Mouse (Mus musculus) layer of hippocampus, adult 9-11 months (tissue): ENCODE results near the gene Gtf2a1.
"Not testable (repeated sequence)": the region's sequence is repeated elsewhere in the genome, so short reads cannot be mapped to it uniquely, and the experiment has no call there.

Source experiments
- DNase-seq: peaks from one replicate; pipeline ENCODE4 v3.0.0; 2022

Gtf2a1 gene

GRCm38 (mm10) chr12:91581204-91582070 lies 8.8 kb downstream of the Gtf2a1 start:
- DNase-seq = no peak

- no peak for DNase-seq
Measured at GRCm38 (mm10) chr12:91579665-91580064, 10.6 kb downstream of the Gtf2a1 start.

GRCm38 (mm10) chr12:91571708-91572107 lies 18.6 kb downstream of the Gtf2a1 start:
- no peak for DNase-seq

- no peak for DNase-seq
Measured at GRCm38 (mm10) chr12:91569255-91569654, 21.0 kb downstream of the Gtf2a1 start.

DNA sequence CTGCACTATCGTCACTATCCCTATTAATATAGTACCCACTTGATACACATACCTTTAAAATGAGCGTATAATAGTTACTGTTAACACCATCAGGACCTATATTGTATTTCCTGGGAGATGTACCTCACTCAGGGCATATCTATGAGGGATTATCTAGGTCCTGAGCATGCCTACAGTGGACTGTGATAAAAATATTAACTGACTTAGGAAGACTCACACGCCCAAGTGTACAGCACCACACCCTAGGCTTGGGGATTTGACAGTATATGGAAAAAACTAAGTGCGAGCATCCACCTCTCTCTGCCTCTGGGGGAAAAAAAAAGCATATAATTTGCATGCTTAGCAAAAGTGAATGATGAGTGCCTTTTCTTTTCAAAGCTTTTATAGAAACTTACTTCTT lies 23.1 kb downstream of the Gtf2a1 start:
- no peak for DNase-seq

DNA sequence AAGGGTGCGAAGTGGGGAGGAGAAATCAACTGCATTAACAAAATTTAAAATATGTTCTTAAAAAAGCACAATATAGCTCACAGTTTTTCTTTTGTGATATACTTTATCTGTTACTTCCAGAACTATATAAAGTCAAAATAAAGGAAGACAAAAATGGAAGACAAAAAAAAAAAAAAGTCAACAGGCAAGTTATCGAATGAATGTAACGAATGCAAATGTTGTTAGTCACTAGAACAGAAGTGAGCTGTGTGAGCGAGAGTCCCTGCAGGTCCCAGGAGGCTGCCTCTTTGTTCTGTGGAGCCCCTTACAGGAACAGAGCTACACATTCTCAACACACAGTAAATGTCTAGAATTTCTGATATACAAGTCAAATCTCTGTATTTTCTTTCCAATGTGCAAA lies 32.1 kb downstream of the Gtf2a1 start:
- not testable (repeated sequence) for DNase-seq

- DNase-seq = not testable (repeated sequence)
Measured at GRCm38 (mm10) chr12:91557358-91558005, 32.8 kb downstream of the Gtf2a1 start.

DNA sequence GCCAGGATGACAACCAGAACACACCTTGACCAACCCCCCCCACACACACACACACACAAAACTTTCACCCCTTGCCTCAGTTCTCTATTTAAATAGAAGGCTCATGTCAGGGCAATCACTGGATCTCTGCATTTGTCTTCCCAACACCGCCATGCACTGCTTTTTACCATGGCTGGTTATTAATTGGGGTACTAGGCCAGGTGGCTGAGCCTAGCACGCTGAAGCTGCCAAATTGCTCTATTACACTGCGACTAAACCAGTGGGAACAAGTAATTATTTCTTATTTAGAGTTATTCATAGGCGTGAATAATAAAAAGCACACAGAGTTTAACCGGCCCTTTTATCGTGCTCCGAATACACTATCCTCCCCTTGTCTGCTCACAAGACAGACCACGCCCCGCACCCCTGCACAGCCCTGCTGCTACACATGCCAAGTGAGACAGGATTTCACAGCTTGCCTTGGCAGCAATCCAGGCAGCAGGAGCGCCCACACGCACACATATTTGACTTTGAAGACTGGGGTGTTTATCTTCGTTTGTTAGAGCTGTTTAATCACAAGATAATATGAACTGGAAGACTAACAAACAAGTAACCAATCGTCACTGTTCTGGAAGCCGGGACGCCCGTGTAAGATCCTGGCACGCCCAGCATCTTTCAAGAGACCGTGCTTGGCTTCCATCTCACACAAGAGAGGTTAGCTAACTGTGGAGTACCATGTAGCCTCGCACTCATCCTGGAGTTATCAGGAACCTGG lies 38.3 kb downstream of the Gtf2a1 start:
- DNase-seq = peak; percentile 82

GRCm38 (mm10) chr12:91549471-91549870 lies 40.8 kb downstream of the Gtf2a1 start:
- DNase-seq = no peak

DNA sequence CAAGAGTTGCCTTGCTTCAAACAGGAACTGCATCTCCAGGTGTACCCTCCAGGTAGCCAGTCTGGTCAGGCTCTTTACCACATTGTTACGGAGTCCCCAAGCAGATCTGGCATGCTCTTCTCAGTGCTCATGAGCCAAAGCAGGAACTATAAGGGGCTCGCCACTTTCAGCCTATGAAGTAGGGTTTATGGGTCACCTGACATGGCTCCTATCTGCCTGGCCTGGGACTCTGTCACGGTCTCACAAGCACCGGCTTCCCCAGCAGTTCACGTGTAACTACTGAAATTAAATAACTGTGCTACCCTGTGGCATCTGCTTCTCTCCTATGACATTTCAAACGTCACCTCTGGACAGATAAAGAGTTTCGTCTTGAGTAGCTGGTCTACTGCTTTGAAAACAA lies 50.1 kb downstream of the Gtf2a1 start:
- no peak for DNase-seq

DNA sequence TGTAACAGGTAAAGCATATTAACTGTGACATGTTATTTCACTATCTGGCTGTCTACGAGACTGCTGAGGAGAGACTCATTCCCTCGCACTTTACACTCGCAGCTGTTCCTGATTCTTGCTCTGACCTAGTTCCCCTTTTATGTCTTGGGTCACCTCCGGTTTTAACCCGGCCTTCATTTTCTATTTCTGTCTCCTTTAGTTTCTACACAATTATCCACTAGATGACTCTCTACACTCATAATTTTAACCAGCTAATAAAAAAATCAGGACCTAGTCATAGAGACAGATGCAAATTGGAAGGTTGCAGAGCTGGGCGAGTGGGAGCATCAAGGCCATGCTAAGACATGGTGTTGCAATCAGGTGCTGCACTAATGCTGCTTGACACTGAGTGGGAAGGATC lies 55.8 kb downstream of the Gtf2a1 start:
- DNase-seq = no peak

DNA sequence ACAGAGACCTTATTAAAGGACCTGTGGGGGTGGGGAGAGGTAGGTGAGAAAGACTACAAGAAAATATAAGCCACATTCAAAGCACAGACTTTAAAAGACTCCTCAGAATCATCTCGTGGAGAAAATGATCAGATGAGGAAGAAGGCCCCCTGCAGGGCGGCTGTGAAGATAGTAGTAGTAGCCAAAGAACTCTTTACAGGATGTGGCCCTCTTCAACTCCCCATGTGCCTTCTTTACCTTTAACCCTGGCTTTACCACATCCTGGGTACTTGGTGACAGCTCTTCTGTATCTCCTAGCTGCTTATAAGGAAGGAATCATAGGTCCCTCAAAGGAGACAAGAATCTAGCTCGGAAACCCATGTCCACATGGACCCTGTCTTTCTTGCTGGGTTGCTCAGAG lies 66.7 kb downstream of the Gtf2a1 start:
- DNase-seq = no peak

GRCm38 (mm10) chr12:91517808-91518207 lies 72.5 kb downstream of the Gtf2a1 start:
- DNase-seq = no peak

DNA sequence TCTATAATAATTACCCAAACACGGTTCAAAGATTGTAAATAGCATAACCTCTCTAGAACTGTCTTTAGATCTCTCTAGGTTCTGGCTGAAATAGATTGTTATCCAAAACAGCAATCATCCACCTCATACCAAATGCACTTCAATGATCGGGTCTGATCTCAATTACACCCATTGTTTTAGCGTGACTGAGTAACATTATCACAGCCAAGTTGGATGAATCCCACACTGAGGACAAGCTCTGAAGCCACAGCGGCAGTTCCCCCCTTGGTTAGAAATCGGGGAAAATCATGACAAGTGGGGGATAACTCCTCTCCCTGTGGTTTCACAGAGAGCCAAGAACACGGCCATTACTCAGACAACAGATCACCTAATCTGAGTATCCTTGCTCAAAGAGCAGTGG lies 76.3 kb downstream of the Gtf2a1 start:
- peak; percentile 19 for DNase-seq

DNA sequence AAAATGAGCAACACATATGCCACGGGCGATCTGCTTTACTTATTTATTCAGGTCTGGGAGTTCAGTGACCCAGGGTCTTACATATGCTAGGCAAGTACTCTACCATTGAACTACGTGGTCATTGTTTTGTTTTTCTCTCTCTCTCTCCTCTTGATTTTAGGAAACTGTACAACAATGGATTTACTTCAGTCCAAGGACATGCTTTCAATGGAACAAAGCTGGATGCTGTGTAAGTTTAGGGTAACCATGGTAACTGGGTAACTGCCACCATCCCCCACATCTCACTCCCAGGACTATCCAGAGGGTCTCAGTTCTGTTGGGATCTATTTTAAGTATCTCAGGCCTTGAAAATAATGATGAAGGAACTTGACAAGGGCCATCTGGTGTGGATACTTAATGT lies 78.5 kb downstream of the Gtf2a1 start:
- DNase-seq = no peak
